ENCODE assay signal across 11 mouse cellular contexts in genomic region chr15:83740676-83741422, GRCm38 (mm10). TPM values are rescaled to one million over a fixed set of nuclear protein-coding genes. Genes with fewer than 3 reads are reported as not detected.
DNase-seq lines count a peak whose midpoint lies in the region; ATAC-seq lines count a peak whose summit lies in the region.
"Had no signal": no experiment of that assay in that cellular context is flagged by ENCODE, and none has a peak within 500 bp of the region (broad histone marks: within the 10 kb centered on the region; RNA-seq: fewer than 3 reads in every experiment).

No protein-coding gene starts in this region.

- no peak overlapping the region for H3K4me3 ChIP-seq in intestine, embryonic 16.5 days (ENCODE audit: low read length)

- no peaks in the 10 kb centered on the region for H3K9me3 ChIP-seq in intestine, embryonic 16.5 days (ENCODE audit: control insufficient read depth, low read length)

- H3K9ac ChIP-seq in intestine, embryonic 16.5 days (ENCODE audit: low read depth, low read length), result no peak overlapping the region

- peaks cover 2% of the 10 kb centered on the region; the same call in 1 of the 2 replicates for H3K4me1 ChIP-seq in intestine, embryonic 16.5 days (ENCODE audit: control insufficient read depth, insufficient read depth, low read length)

- intact Hi-C loops in heart, postnatal 14 days (cut with DNase I), result no loop called here

- peak; percentile 36 to 50 for DNase-seq in frontal cortex, postnatal 36 days (ENCODE audit: low spot score in 2 of 2)
- DNase-seq in frontal cortex, postnatal 25 days (ENCODE audit: low spot score in 2 of 2), result no peak
- peak; percentile 79 for DNase-seq in embryo, embryonic 10.5 days (ENCODE audit: low spot score)
- peak; percentile 33 to 44 for DNase-seq in heart, postnatal 14 days
- DNase-seq in lung, postnatal 36 days, result peak; percentile 62
- no peak for DNase-seq in spleen, adult 18-20 months
- no peak for DNase-seq in gastrocnemius, adult 8-10 months (ENCODE audit: low spot score in 2 of 2)

- H3K4me2 ChIP-seq in intestine, embryonic 16.5 days (ENCODE audit: low read depth, low read length), result no peak overlapping the region

- WGBS in intestine, embryonic 16.5 days, result 27% methylated on average over 21 of the region's 21 CpGs

- no peak overlapping the region for H3K27ac ChIP-seq in intestine, embryonic 16.5 days (ENCODE audit: low read length)

- ATAC-seq in intestine, embryonic 16.5 days, result no peak

- no peaks in the 10 kb centered on the region for H3K27me3 ChIP-seq in intestine, embryonic 16.5 days (replicated peaks; ENCODE audit: control insufficient read depth, insufficient read depth, low read length)

- H3K36me3 ChIP-seq in intestine, embryonic 16.5 days (ENCODE audit: control insufficient read depth, insufficient read depth, low read length), result no peaks in the 10 kb centered on the region

RNA-seq across cellular contexts. Expression of gene Scube1, which starts 16.0 kb away (rescaled TPM):
- total RNA-seq in heart, postnatal 14 days (2021), result 1 to 10 TPM; 3.7 to 4.0 TPM
- polyA plus RNA-seq in intestine, embryonic 16.5 days (2015; fragmentation: Nextera tagmentation; extraction: Ambion mirVana), result 3.6 and 4.1 TPM in 2 replicates
- under 1 TPM; 0.12 to 0.35 (median 0.22) TPM for total RNA-seq in gastrocnemius, adult 8-10 months (2022)
- polyA plus RNA-seq: C2C12 had no signal

RNA-seq across cellular contexts. Expression of gene Mpped1, which starts 38.4 kb away (rescaled TPM):
- not detected for total RNA-seq in heart, postnatal 14 days (2021)
- 0.21 and 0.22 TPM in 2 replicates for polyA plus RNA-seq in intestine, embryonic 16.5 days (2015; fragmentation: Nextera tagmentation; extraction: Ambion mirVana)
- total RNA-seq in gastrocnemius, adult 8-10 months (2022), result not detected
- total RNA-seq: adrenal gland, postnatal 36 days; liver, adult 2 months had no signal
- polyA plus RNA-seq: C2C12 had no signal

Comparison
In these comparisons a context has a peak if more than half of its experiments do, and no peak if none do; other contexts are left out.
1. DNase-seq: peak in frontal cortex, postnatal 36 days (2 of 2), embryo, embryonic 10.5 days (single experiment), heart, postnatal 14 days (2 of 2) and lung, postnatal 36 days (single experiment); none in frontal cortex, postnatal 25 days (0 of 2), spleen, adult 18-20 months (0 of 2) and gastrocnemius, adult 8-10 months (0 of 2).